Mouse (Mus musculus) midbrain, embryonic 14.5 days (tissue): ENCODE measurements around the gene Zfp365. TPM values are rescaled to one million over a fixed set of nuclear protein-coding genes. Genes with fewer than 3 reads are reported as not detected.

Experiments
- ATAC-seq: fragments of 200-750 bp; cut with Nextera tagmentation; 2 replicates; pipeline ENCODE4 v1.8.0; 2017; ENCODE audit warnings: moderate number of reproducible peaks, moderate library complexity; ENCODE audit not compliant: low FRiP score, low TSS enrichment
- DNase-seq: peaks from one replicate; pipeline ENCODE4 v3.0.0-alpha.2; 2015
- H3K27ac ChIP-seq: fragments of 300-500 bp; sonication (generic); replicated peaks from 2 replicates; pipeline ENCODE4 v1.5.1; 2014; ENCODE audit warnings: mild to moderate bottlenecking, low read depth, low read length, moderate library complexity
- H3K27me3 ChIP-seq: fragments of 300-500 bp; sonication (generic); 2 replicates; pipeline ENCODE4 v1.6.1; 2014; ENCODE audit warnings: low read length, control low read depth, mixed read lengths; ENCODE audit not compliant: control insufficient read depth, insufficient read depth
- H3K36me3 ChIP-seq: fragments of 300-500 bp; sonication (generic); 2 replicates; pipeline ENCODE4 v1.6.1; 2014; ENCODE audit warnings: low read length, control low read depth; ENCODE audit not compliant: control insufficient read depth, insufficient read depth
- H3K4me1 ChIP-seq: fragments of 300-500 bp; sonication (generic); 2 replicates; pipeline ENCODE4 v1.6.1; 2014; ENCODE audit warnings: mild to moderate bottlenecking, antibody characterized with exemption, low read length, control low read depth; ENCODE audit not compliant: control insufficient read depth, insufficient read depth
- H3K4me2 ChIP-seq: fragments of 300-500 bp; sonication (generic); 2 replicates; pipeline ENCODE4 v1.6.1; 2014; ENCODE audit warnings: mild to moderate bottlenecking, low read length, moderate library complexity
- H3K4me3 ChIP-seq: fragments of 300-500 bp; sonication (generic); replicated peaks from 2 replicates; pipeline ENCODE4 v1.5.1; 2014; ENCODE audit warnings: low read depth, low read length
- H3K9ac ChIP-seq: fragments of 300-500 bp; sonication (generic); replicated peaks from 2 replicates; pipeline ENCODE4 v1.6.1; 2014; ENCODE audit warnings: mild to moderate bottlenecking, low read length, moderate library complexity
- H3K9me3 ChIP-seq: fragments of 300-500 bp; sonication (generic); 2 replicates; pipeline ENCODE4 v1.6.1; 2016; ENCODE audit warnings: low read length, control low read depth, mixed read lengths; ENCODE audit not compliant: control insufficient read depth
- WGBS: fragments of 180-500 bp; shearing (Covaris S2); extraction: QIAGEN DNeasy Blood & Tissue Kit; methylation state at CpG from one replicate; pipeline ENCODE4 v1.1.7; 2014; 5-methylcytosine and 5-hydroxymethylcytosine counted together
- polyA plus RNA-seq: library from polyadenylated mRNA; unstranded; fragments of >200 nt; fragmentation: Nextera tagmentation; extraction: Ambion mirVana; gene quantifications from 2 replicates; pipeline ENCODE4 v1.2.1, GENCODE M21; 2014

The Zfp365 gene
- polyA plus RNA-seq, 1 experiment from 2014 or later, result 3.5 TPM

GRCm38 (mm10) chr10:67846016-67846650, 66.3 kb downstream of the Zfp365 start:
- no peaks in the 10 kb centered on the region for H3K4me1 ChIP-seq
- H3K27me3 ChIP-seq, result no peaks in the 10 kb centered on the region
- H3K9me3 ChIP-seq, result no peaks in the 10 kb centered on the region
- no peak for DNase-seq
- no peak overlapping the region for H3K4me2 ChIP-seq
- no peak overlapping the region for H3K4me3 ChIP-seq
- no peaks in the 10 kb centered on the region for H3K36me3 ChIP-seq
- no peak for ATAC-seq
- H3K27ac ChIP-seq, result no peak overlapping the region
- H3K9ac ChIP-seq, result no peak overlapping the region
- 85% methylated on average over 14 of the region's 14 CpGs for WGBS

GRCm38 (mm10) chr10:67841596-67841995, 70.9 kb downstream of the Zfp365 start:
- no peaks in the 10 kb centered on the region for H3K36me3 ChIP-seq
- no peaks in the 10 kb centered on the region for H3K9me3 ChIP-seq
- ATAC-seq, result no peak
- DNase-seq, result no peak
- no peak overlapping the region for H3K4me3 ChIP-seq
- H3K4me2 ChIP-seq, result no peak overlapping the region
- 87% methylated on average over 10 of the region's 10 CpGs for WGBS
- no peak overlapping the region for H3K9ac ChIP-seq
- no peaks in the 10 kb centered on the region for H3K27me3 ChIP-seq
- no peak overlapping the region for H3K27ac ChIP-seq
- no peaks in the 10 kb centered on the region for H3K4me1 ChIP-seq

GRCm38 (mm10) chr10:67840735-67841134, 71.7 kb downstream of the Zfp365 start:
- ATAC-seq (no peak), DNase-seq (no peak)
- 95% methylated on average over 4 of the region's 4 CpGs for WGBS
- Histone ChIP-seq H3K9me3 (no peaks in the 10 kb centered on the region), H3K27me3 (no peaks in the 10 kb centered on the region), H3K4me2 (no peak overlapping the region), H3K36me3 (no peaks in the 10 kb centered on the region), H3K9ac (no peak overlapping the region), H3K4me1 (no peaks in the 10 kb centered on the region), H3K27ac (no peak overlapping the region), H3K4me3 (no peak overlapping the region)

GRCm38 (mm10) chr10:67839156-67839555, 73.3 kb downstream of the Zfp365 start:
- H3K36me3 ChIP-seq, result no peaks in the 10 kb centered on the region
- no peaks in the 10 kb centered on the region for H3K4me1 ChIP-seq
- 81% methylated on average over 3 of the region's 3 CpGs for WGBS
- H3K9me3 ChIP-seq, result no peaks in the 10 kb centered on the region
- H3K4me3 ChIP-seq, result no peak overlapping the region
- H3K27ac ChIP-seq, result no peak overlapping the region
- no peak overlapping the region for H3K9ac ChIP-seq
- DNase-seq (no peak), ATAC-seq (no peak)
- H3K4me2 ChIP-seq, result no peak overlapping the region
- H3K27me3 ChIP-seq, result no peaks in the 10 kb centered on the region

GRCm38 (mm10) chr10:67836426-67836825, 76.0 kb downstream of the Zfp365 start:
- Histone ChIP-seq H3K4me3 (no peak overlapping the region), H3K36me3 (no peaks in the 10 kb centered on the region), H3K4me1 (no peaks in the 10 kb centered on the region), H3K9me3 (no peaks in the 10 kb centered on the region), H3K4me2 (no peak overlapping the region), H3K27me3 (no peaks in the 10 kb centered on the region), H3K9ac (no peak overlapping the region), H3K27ac (no peak overlapping the region)
- DNase-seq, result no peak
- WGBS, result 91% methylated on average over 17 of the region's 17 CpGs
- ATAC-seq, result no peak

Other genes starting within 250 kb of the Zfp365 start
- gene Rtkn2, start 66.9 kb upstream of the Zfp365 start, polyA plus RNA-seq, result 2.9 and 5.8 TPM in 2 replicates